Mouse (Mus musculus): ENCODE results near the gene Tjp1.

DNA sequence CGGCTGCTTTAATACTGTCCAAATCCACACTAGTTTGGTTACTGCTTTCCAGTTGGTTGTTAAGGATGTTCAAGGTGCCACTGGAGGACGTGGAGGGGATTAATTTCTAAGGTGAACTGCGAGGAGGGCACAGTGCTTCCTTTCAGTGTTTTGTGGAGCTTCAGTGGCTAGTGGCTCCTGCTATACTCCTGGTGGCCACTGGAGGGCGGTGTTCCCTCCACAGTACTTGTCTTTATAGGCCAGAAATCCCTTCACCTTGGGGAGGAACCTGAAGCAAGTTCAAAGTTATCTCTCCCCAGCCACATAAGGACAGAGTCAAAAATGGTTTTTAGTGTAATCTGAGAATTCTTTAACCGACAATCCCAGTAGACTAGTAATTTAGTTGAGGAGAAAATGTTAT lies 210.2 kb downstream of the Tjp1 start:
- TF ChIP-seq CTCF (conservative IDR thresholded peaks at IDR 0.05 in 1 of 2, IDR thresholded peaks at IDR 0.05 in 1 of 2; ENCODE audit: low read depth in 2 of 2, low read length in 2 of 2) = peak; percentile 65 to 94
- no peak for TF ChIP-seq UBTF (IDR thresholded peaks at IDR 0.05; ENCODE audit: low read depth, low read length)
- no peak for TF ChIP-seq ETS1 (conservative IDR thresholded peaks at IDR 0.05; ENCODE audit: low read depth, low read length)
- no peak for TF ChIP-seq HCFC1 (IDR thresholded peaks at IDR 0.05; ENCODE audit: low read depth, low read length)
- TF ChIP-seq CHD2 (IDR thresholded peaks at IDR 0.05; ENCODE audit: low read length) = no peak
